Mouse (Mus musculus) forebrain, embryonic 14.5 days (tissue): ENCODE results near the gene Speer2. TPM values are rescaled to one million over a fixed set of nuclear protein-coding genes. Genes with fewer than 3 reads are reported as not detected.

Experiments
- ATAC-seq: fragments of 200-750 bp; cut with Nextera tagmentation; 2 replicates; pipeline ENCODE4 v1.8.0; 2017; ENCODE audit warnings: mild to moderate bottlenecking, moderate library complexity
- DNase-seq: peaks from one replicate; pipeline ENCODE4 v3.0.0-alpha.2; 2015; ENCODE audit warnings: low spot score
- H3K27ac ChIP-seq: fragments of 300-500 bp; sonication (generic); 2 replicates; pipeline ENCODE4 v1.5.1; 2014; ENCODE audit warnings: low read depth, mild to moderate bottlenecking, control low read depth, low read length, moderate library complexity
- H3K27me3 ChIP-seq: fragments of 300-500 bp; sonication (generic); replicated peaks from 2 replicates; pipeline ENCODE4 v1.6.1; 2014; ENCODE audit warnings: low read length, control low read depth, mixed read lengths; ENCODE audit not compliant: control insufficient read depth, insufficient read depth
- H3K36me3 ChIP-seq: fragments of 300-500 bp; sonication (generic); 2 replicates; pipeline ENCODE4 v1.6.1; 2014; ENCODE audit warnings: low read length, control low read depth; ENCODE audit not compliant: control insufficient read depth, insufficient read depth
- H3K4me1 ChIP-seq: fragments of 300-500 bp; sonication (generic); 2 replicates; pipeline ENCODE4 v1.6.1; 2014; ENCODE audit warnings: antibody characterized with exemption, low read length, control low read depth; ENCODE audit not compliant: control insufficient read depth, insufficient read depth
- H3K4me2 ChIP-seq: fragments of 300-500 bp; sonication (generic); 2 replicates; pipeline ENCODE4 v1.6.1; 2014; ENCODE audit warnings: mild to moderate bottlenecking, control low read depth, low read length
- H3K4me3 ChIP-seq: fragments of 300-500 bp; sonication (generic); 2 replicates; pipeline ENCODE4 v1.5.1; 2014; ENCODE audit warnings: low read depth, low read length, control low read depth
- H3K9ac ChIP-seq: fragments of 300-500 bp; sonication (generic); 2 replicates; pipeline ENCODE4 v1.6.1; 2014; ENCODE audit warnings: mild to moderate bottlenecking, low read length, control low read depth, moderate library complexity
- H3K9me3 ChIP-seq: fragments of 300-500 bp; sonication (generic); replicated peaks from 2 replicates; pipeline ENCODE4 v1.6.1; 2016; ENCODE audit warnings: low read length, control low read depth, mixed read lengths; ENCODE audit not compliant: control insufficient read depth
- WGBS: fragments of 180-500 bp; shearing (Covaris S2); extraction: QIAGEN DNeasy Blood & Tissue Kit; methylation state at CpG from one replicate; pipeline ENCODE4 v1.1.7; 2014; 5-methylcytosine and 5-hydroxymethylcytosine counted together
- polyA plus RNA-seq: library from polyadenylated mRNA; unstranded; fragments of >200 nt; fragmentation: Nextera tagmentation; extraction: Ambion mirVana; gene quantifications from 2 replicates; pipeline ENCODE4 v1.2.1, GENCODE M21; 2014

The Speer2 gene
- polyA plus RNA-seq = not detected in 2 replicates

- Histone ChIP-seq H3K27ac (no peak within 1 kb of the TSS), H3K4me1 (no peaks in the 10 kb centered on the region), H3K9me3 (no peaks in the 10 kb centered on the region), H3K27me3 (no peaks in the 10 kb centered on the region), H3K4me2 (no peak within 1 kb of the TSS), H3K9ac (no peak within 1 kb of the TSS), H3K4me3 (no peak within 1 kb of the TSS), H3K36me3 (no peaks in the 10 kb centered on the region)
- 96% methylated on average over 4 of the region's 4 CpGs for WGBS
- no peak for ATAC-seq
- no peak for DNase-seq
These were observed at the start of gene Speer2 for GRCm38 (mm10) chr16:69863644-69864043. Gene Speer2 (minus strand): TSS chr16:69863744.

- Histone ChIP-seq H3K9me3 (no peaks in the 10 kb centered on the region), H3K4me2 (no peak overlapping the region), H3K4me1 (no peaks in the 10 kb centered on the region), H3K4me3 (no peak overlapping the region), H3K36me3 (no peaks in the 10 kb centered on the region), H3K27ac (no peak overlapping the region), H3K9ac (no peak overlapping the region), H3K27me3 (no peaks in the 10 kb centered on the region)
- DNase-seq = no peak
- ATAC-seq = no peak
These were observed 40.8 kb upstream of the Speer2 start for GRCm38 (mm10) chr16:69904303-69904702.

- no peak overlapping the region for H3K4me3 ChIP-seq
- no peak overlapping the region for H3K9ac ChIP-seq
- no peaks in the 10 kb centered on the region for H3K36me3 ChIP-seq
- H3K27ac ChIP-seq = no peak overlapping the region
- H3K9me3 ChIP-seq = no peaks in the 10 kb centered on the region
- ATAC-seq (no peak), DNase-seq (peak; percentile 8)
- H3K4me2 ChIP-seq = no peak overlapping the region
- no peaks in the 10 kb centered on the region for H3K27me3 ChIP-seq
- H3K4me1 ChIP-seq = no peaks in the 10 kb centered on the region
These were observed 17.2 kb upstream of the Speer2 start for GRCm38 (mm10) chr16:69880712-69881111.

- peak; percentile 61; the same call in 1 of the 2 replicates for ATAC-seq
- Histone ChIP-seq H3K27ac (no peak overlapping the region), H3K9ac (no peak overlapping the region), H3K4me2 (no peak overlapping the region), H3K36me3 (no peaks in the 10 kb centered on the region), H3K4me3 (no peak overlapping the region), H3K27me3 (no peaks in the 10 kb centered on the region), H3K9me3 (no peaks in the 10 kb centered on the region), H3K4me1 (no peaks in the 10 kb centered on the region)
- DNase-seq = peak; percentile 24
- 46% methylated on average over 2 of the region's 2 CpGs for WGBS
These were observed 26.9 kb downstream of the Speer2 start for GRCm38 (mm10) chr16:69836628-69837027.

- no peak for DNase-seq
- 85% methylated on average over 5 of the region's 5 CpGs for WGBS
- Histone ChIP-seq H3K27ac (no peak overlapping the region), H3K9me3 (no peaks in the 10 kb centered on the region), H3K27me3 (no peaks in the 10 kb centered on the region), H3K4me2 (no peak overlapping the region), H3K9ac (no peak overlapping the region), H3K4me1 (no peaks in the 10 kb centered on the region), H3K36me3 (no peaks in the 10 kb centered on the region), H3K4me3 (no peak overlapping the region)
- no peak for ATAC-seq
These were observed 49.9 kb downstream of the Speer2 start for GRCm38 (mm10) chr16:69813652-69814051.
